17 mouse cellular contexts compared by ENCODE assay signal in the genomic region with DNA sequence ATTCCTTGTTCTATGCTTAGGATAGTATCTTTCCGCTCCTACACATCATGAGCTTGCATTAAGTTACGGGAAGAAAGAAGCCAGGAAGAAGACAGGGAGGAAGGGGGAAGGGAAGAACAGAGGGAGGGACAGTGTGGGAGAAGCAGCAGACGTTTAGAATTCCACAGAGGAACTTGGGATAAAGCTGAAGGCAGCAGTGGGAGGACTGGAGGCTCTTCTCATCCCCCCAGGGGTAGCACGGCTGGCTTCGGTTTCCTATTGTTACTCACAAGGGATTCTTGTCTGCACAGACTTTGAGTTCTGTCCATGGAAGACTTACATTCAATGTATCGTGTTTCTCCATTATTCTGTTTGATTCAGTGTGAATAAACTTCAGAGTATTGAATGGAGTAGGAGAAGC. TPM values are rescaled to one million over a fixed set of nuclear protein-coding genes. Genes with fewer than 3 reads are reported as not detected.
DNase-seq lines count a peak whose midpoint lies in the region; ATAC-seq lines count a peak whose summit lies in the region.
"Had no signal": no experiment of that assay in that cellular context is flagged by ENCODE, and none has a peak within 500 bp of the region (broad histone marks: within the 10 kb centered on the region; RNA-seq: fewer than 3 reads in every experiment).

No protein-coding gene starts in this region.

- H3K4me1 ChIP-seq in kidney, embryonic 14.5 days (ENCODE audit: control insufficient read depth, insufficient read depth, low read length), result no peaks in the 10 kb centered on the region
- H3K4me1 ChIP-seq in midbrain, embryonic 14.5 days (ENCODE audit: control insufficient read depth, insufficient read depth, low read length), result peaks cover 15% of the 10 kb centered on the region; the same call in 1 of the 2 replicates
- H3K4me1 ChIP-seq in midbrain, embryonic 10.5 days, result peaks cover 6% of the 10 kb centered on the region
- H3K4me1 ChIP-seq in midbrain, embryonic 16.5 days (ENCODE audit: control insufficient read depth, insufficient read depth, low read length), result peaks cover 13% of the 10 kb centered on the region
- H3K4me1 ChIP-seq: lung, embryonic 15.5 days had no signal

- no peak overlapping the region for H3K9ac ChIP-seq in kidney, embryonic 14.5 days (ENCODE audit: low read depth, low read length)
- H3K9ac ChIP-seq in midbrain, embryonic 14.5 days (replicated peaks; ENCODE audit: low read length), result no peak overlapping the region
- H3K9ac ChIP-seq in midbrain, embryonic 16.5 days (ENCODE audit: low read depth, low read length), result no peak overlapping the region
- H3K9ac ChIP-seq: lung, embryonic 15.5 days had no signal

- WGBS in kidney, embryonic 14.5 days, result 48% methylated on average over 6 of the region's 6 CpGs
- WGBS in midbrain, embryonic 14.5 days, result 21% methylated on average over 6 of the region's 6 CpGs
- 45% methylated on average over 6 of the region's 6 CpGs for WGBS in midbrain, embryonic 10.5 days
- WGBS in midbrain, embryonic 16.5 days, result 18% methylated on average over 6 of the region's 6 CpGs

- peak; percentile 17 for DNase-seq in embryo, embryonic 11 days
- no peak for DNase-seq in embryo, embryonic 10 days (ENCODE audit: low spot score)
- DNase-seq in kidney, adult 18-20 months, result no peak
- peak; percentile 20 for DNase-seq in midbrain, embryonic 14.5 days
- DNase-seq in midbrain, embryonic 10.5 days (ENCODE audit: low spot score), result no peak
- no peak for DNase-seq in urinary bladder, postnatal 14 days (ENCODE audit: low spot score)
- DNase-seq: adrenal gland, postnatal 10 days; cerebellum, adult 9-10 months; heart, adult 2 months; heart, postnatal 14 days had no signal

- no peaks in the 10 kb centered on the region for H3K27me3 ChIP-seq in kidney, embryonic 14.5 days (ENCODE audit: control insufficient read depth, insufficient read depth, low read length)
- H3K27me3 ChIP-seq in midbrain, embryonic 14.5 days (ENCODE audit: control insufficient read depth, insufficient read depth, low read length), result no peaks in the 10 kb centered on the region; the same call in 1 of the 2 replicates
- H3K27me3 ChIP-seq in midbrain, embryonic 10.5 days (ENCODE audit: low read depth, poor library complexity, severe bottlenecking), result no peaks in the 10 kb centered on the region
- H3K27me3 ChIP-seq in midbrain, embryonic 16.5 days (ENCODE audit: control insufficient read depth, insufficient read depth, low read depth, low read length), result no peaks in the 10 kb centered on the region
- H3K27me3 ChIP-seq: lung, embryonic 15.5 days had no signal

- ATAC-seq in kidney, embryonic 14.5 days (ENCODE audit: low FRiP score, low TSS enrichment), result peak; percentile 52; the same call in 1 of the 2 replicates
- ATAC-seq in midbrain, embryonic 14.5 days (ENCODE audit: low FRiP score, low TSS enrichment), result no peak
- peak; percentile 66 for ATAC-seq in midbrain, embryonic 16.5 days
- ATAC-seq: inflammation-experienced regulatory T-cells, adult 6 months had no signal

- H3K4me2 ChIP-seq in kidney, embryonic 14.5 days (replicated peaks; ENCODE audit: low read depth, low read length), result no peak overlapping the region
- H3K4me2 ChIP-seq in midbrain, embryonic 14.5 days (ENCODE audit: low read length), result no peak overlapping the region
- H3K4me2 ChIP-seq in midbrain, embryonic 16.5 days (ENCODE audit: low read length), result 0 out of 2 replicates have a peak overlapping the region, but pooled peaks have one; percentile 5
- H3K4me2 ChIP-seq: liver, embryonic 11.5 days; lung, embryonic 15.5 days had no signal

- H3K27ac ChIP-seq in kidney, embryonic 14.5 days (ENCODE audit: low read depth, low read length), result no peak overlapping the region
- H3K27ac ChIP-seq in midbrain, embryonic 14.5 days (replicated peaks; ENCODE audit: low read depth, low read length), result no peak overlapping the region
- no peak overlapping the region for H3K27ac ChIP-seq in midbrain, embryonic 10.5 days (replicated peaks)
- no peak overlapping the region for H3K27ac ChIP-seq in midbrain, embryonic 16.5 days (ENCODE audit: low read length)
- H3K27ac ChIP-seq: heart, adult 2 months; lung, embryonic 15.5 days had no signal

- no peak overlapping the region for H3K4me3 ChIP-seq in kidney, embryonic 14.5 days (ENCODE audit: low read length)
- no peak overlapping the region for H3K4me3 ChIP-seq in midbrain, embryonic 14.5 days (replicated peaks; ENCODE audit: low read depth, low read length)
- H3K4me3 ChIP-seq in midbrain, embryonic 10.5 days, result no peak overlapping the region
- no peak overlapping the region for H3K4me3 ChIP-seq in midbrain, embryonic 16.5 days (ENCODE audit: low read depth, low read length)
- H3K4me3 ChIP-seq: erythroblast, embryonic 14.5 days; heart, adult 2 months; lung, embryonic 15.5 days; myocyte had no signal

- no peaks in the 10 kb centered on the region for H3K9me3 ChIP-seq in kidney, embryonic 14.5 days (ENCODE audit: control insufficient read depth, low read length)
- no peaks in the 10 kb centered on the region for H3K9me3 ChIP-seq in midbrain, embryonic 14.5 days (ENCODE audit: control insufficient read depth, low read length)
- H3K9me3 ChIP-seq in midbrain, embryonic 10.5 days (replicated peaks), result no peaks in the 10 kb centered on the region
- no peaks in the 10 kb centered on the region for H3K9me3 ChIP-seq in midbrain, embryonic 16.5 days (replicated peaks; ENCODE audit: control insufficient read depth, low read length, poor library complexity, severe bottlenecking)
- H3K9me3 ChIP-seq: lung, embryonic 15.5 days had no signal

- H3K36me3 ChIP-seq in kidney, embryonic 14.5 days (ENCODE audit: control insufficient read depth, insufficient read depth, low read length), result no peaks in the 10 kb centered on the region
- no peaks in the 10 kb centered on the region for H3K36me3 ChIP-seq in midbrain, embryonic 14.5 days (ENCODE audit: control insufficient read depth, insufficient read depth, low read length)
- no peaks in the 10 kb centered on the region for H3K36me3 ChIP-seq in midbrain, embryonic 10.5 days
- H3K36me3 ChIP-seq in midbrain, embryonic 16.5 days (ENCODE audit: control insufficient read depth, insufficient read depth, low read length), result no peaks in the 10 kb centered on the region
- H3K36me3 ChIP-seq: lung, embryonic 15.5 days had no signal

RNA-seq across cellular contexts. Expression of gene Tas2r119, which starts 5.3 kb away (rescaled TPM):
- not detected in 2 replicates for polyA plus RNA-seq in kidney, embryonic 14.5 days (2014; fragmentation: Nextera tagmentation; extraction: Ambion mirVana)
- not detected in 2 replicates for polyA plus RNA-seq in midbrain, embryonic 14.5 days (2014; fragmentation: Nextera tagmentation; extraction: Ambion mirVana)
- polyA plus RNA-seq in midbrain, embryonic 10.5 days (2016; fragmentation: Nextera tagmentation; extraction: Ambion mirVana), result not detected in 2 replicates
- not detected in 2 replicates for polyA plus RNA-seq in midbrain, embryonic 16.5 days (2015; fragmentation: Nextera tagmentation; extraction: Ambion mirVana)
- polyA plus RNA-seq: erythroblast, embryonic 14.5 days; heart, adult 2 months; inflammation-experienced regulatory T-cells, adult 6 months; liver, embryonic 11.5 days; lung, embryonic 15.5 days; myocyte had no signal

Comparison
In these comparisons a context has a peak if more than half of its experiments do, and no peak if none do; other contexts are left out.
1. DNase-seq: peak in embryo, embryonic 11 days (single experiment) and midbrain, embryonic 14.5 days (single experiment); none in embryo, embryonic 10 days (single experiment), kidney, adult 18-20 months (single experiment), midbrain, embryonic 10.5 days (single experiment) and urinary bladder, postnatal 14 days (single experiment).